Comparison of ENCODE assay signal across 8 mouse cellular contexts in the genomic region with DNA sequence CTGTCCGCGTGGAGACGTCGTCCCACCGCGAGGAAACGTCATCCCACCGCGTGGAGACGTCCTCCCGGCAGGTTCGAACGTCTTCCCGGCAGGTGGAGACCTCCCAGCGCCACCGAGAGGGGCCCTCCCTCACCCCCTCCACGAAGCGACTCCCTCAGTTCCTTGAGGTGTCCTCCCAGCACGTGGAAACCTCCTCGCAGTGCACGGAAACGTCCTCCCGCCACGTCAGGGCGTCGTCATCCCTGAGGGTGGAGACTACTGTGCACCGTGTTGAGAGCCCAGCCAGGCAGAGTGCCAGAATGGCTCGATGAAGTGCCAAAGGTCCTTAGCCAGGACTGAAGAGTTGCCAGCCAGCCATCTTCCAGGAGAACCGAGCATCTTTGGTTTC. TPM values are rescaled to one million over a fixed set of nuclear protein-coding genes. Genes with fewer than 3 reads are reported as not detected.
DNase-seq lines count a peak whose midpoint lies in the region; ATAC-seq and TF ChIP-seq lines count a peak whose summit lies in the region.

Gene Med31 (minus strand): TSS at position 183 of the 388 bp plus-strand sequence.

- peak; percentile 79 for DNase-seq in Muller cell, postnatal 12 days (ENCODE audit: inconsistent ontology term)
- peak; percentile 88 for DNase-seq in cerebellum, adult 2 months
- peak; percentile 63 to 71 for DNase-seq in layer of hippocampus, postnatal 25 days (ENCODE audit: extremely low spot score in 1 of 2, low spot score in 1 of 2)
- peak; percentile 77 for DNase-seq in lung, postnatal 14 days
- peak; percentile 30 for DNase-seq in retina, adult 2 months (ENCODE audit: low read depth, low spot score)
- peak; percentile 71 to 80 for DNase-seq in thymus, postnatal 36 days

- H3K36me3 ChIP-seq in hindbrain, embryonic 12.5 days: peaks cover 14% of the 10 kb centered on the region

- no peaks in the 10 kb centered on the region for H3K4me1 ChIP-seq in cerebellum, adult 2 months (ENCODE audit: control insufficient read depth, insufficient read depth, low read length)
- H3K4me1 ChIP-seq in hindbrain, embryonic 12.5 days: peaks cover 20% of the 10 kb centered on the region

- peak within 1 kb of the TSS; percentile 90 for H3K4me2 ChIP-seq in hindbrain, embryonic 12.5 days (replicated peaks)

- peak; percentile 37; the same call in 1 of the 2 replicates for TF ChIP-seq POLR2A in cerebellum, adult 2 months (IDR thresholded peaks at IDR 0.05; ENCODE audit: borderline replicate concordance, insufficient read depth, low read length)

- WGBS in cerebellum, adult 2 months: under 1% methylated on average over 29 of the region's 29 CpGs
- 3% methylated on average over 29 of the region's 29 CpGs for WGBS in hindbrain, embryonic 12.5 days

- no peaks in the 10 kb centered on the region for H3K9me3 ChIP-seq in hindbrain, embryonic 12.5 days (replicated peaks)

- peak within 1 kb of the TSS; percentile 84 for H3K4me3 ChIP-seq in cerebellum, adult 2 months (replicated peaks; ENCODE audit: insufficient read depth, low read depth, low read length)
- H3K4me3 ChIP-seq in hindbrain, embryonic 12.5 days: peak within 1 kb of the TSS; percentile 79

- peak within 1 kb of the TSS; percentile 84 for H3K9ac ChIP-seq in hindbrain, embryonic 12.5 days

- TF ChIP-seq CTCF in cerebellum, adult 2 months (IDR thresholded peaks at IDR 0.05; ENCODE audit: borderline replicate concordance, insufficient read depth, low read depth, low read length): no peak

- ATAC-seq in frontal cortex, adult (ENCODE audit: low TSS enrichment): peak; percentile 66
- peak; percentile 86 for ATAC-seq in hindbrain, embryonic 12.5 days (ENCODE audit: low FRiP score)

- H3K27me3 ChIP-seq in cerebellum, adult 2 months (ENCODE audit: control insufficient read depth, insufficient read depth, low read length): no peaks in the 10 kb centered on the region
- H3K27me3 ChIP-seq in hindbrain, embryonic 12.5 days: no peaks in the 10 kb centered on the region

- peak within 1 kb of the TSS; percentile 39 for H3K27ac ChIP-seq in cerebellum, adult 2 months (ENCODE audit: insufficient read depth, low read length)
- H3K27ac ChIP-seq in hindbrain, embryonic 12.5 days: peak within 1 kb of the TSS; percentile 78

RNA-seq across cellular contexts. Expression of gene Med31, which starts in this region (rescaled TPM):
- polyA plus RNA-seq in cerebellum, adult 2 months (2012; rRNA removed): 28.5 and 31.7 TPM in 2 replicates
- 49.6 and 57.6 TPM in 2 replicates for polyA plus RNA-seq in hindbrain, embryonic 12.5 days (2016; fragmentation: Nextera tagmentation; extraction: Ambion mirVana)
- 10 to 100 TPM; 14.5 to 16.4 TPM for total RNA-seq in layer of hippocampus, postnatal 25 days (2021)

Comparison
In these comparisons a context has a peak if more than half of its experiments do, and no peak if none do; other contexts are left out.
1. Peak in every context shown above with its lines: DNase-seq, ATAC-seq, H3K4me3 ChIP-seq and H3K27ac ChIP-seq.
2. DNase-seq: peak in every context shown above with its lines; median percentile 88 in cerebellum, adult 2 months; 79 in Muller cell, postnatal 12 days; 77 in lung, postnatal 14 days; 76 in thymus, postnatal 36 days; 67 in layer of hippocampus, postnatal 25 days; 30 in retina, adult 2 months.